Mouse (Mus musculus) kidney, postnatal 14 days (tissue): Measurements from ENCODE around the gene Kif1b.
"Not testable (repeated sequence)": the region's sequence is repeated elsewhere in the genome, so short reads cannot be mapped to it uniquely, and the experiment has no call there.

Experiments used
- DNase-seq: peaks from one replicate; pipeline ENCODE4 v3.0.0; 2022; ENCODE audit warnings: mixed read lengths

The Kif1b gene

DNA sequence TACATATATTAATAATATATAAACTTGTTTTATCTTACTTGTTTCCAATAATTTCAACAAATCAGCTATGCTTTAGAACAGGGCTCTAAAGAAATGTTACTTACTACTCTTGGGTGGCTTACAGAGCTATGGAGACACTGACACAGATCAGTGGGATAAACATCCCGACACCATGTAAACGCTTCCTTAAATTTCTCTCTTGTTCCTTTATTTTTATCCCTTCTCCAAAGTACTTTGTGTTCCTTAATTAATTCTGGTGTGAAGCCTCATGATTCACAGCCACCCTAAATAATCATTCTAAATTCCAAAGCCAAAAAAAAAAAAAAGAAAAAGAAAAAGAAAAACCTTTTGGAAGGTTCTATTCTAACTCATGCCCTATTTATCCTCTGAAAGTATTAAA, 42.6 kb downstream of the Kif1b start:
- DNase-seq, result no peak

DNA sequence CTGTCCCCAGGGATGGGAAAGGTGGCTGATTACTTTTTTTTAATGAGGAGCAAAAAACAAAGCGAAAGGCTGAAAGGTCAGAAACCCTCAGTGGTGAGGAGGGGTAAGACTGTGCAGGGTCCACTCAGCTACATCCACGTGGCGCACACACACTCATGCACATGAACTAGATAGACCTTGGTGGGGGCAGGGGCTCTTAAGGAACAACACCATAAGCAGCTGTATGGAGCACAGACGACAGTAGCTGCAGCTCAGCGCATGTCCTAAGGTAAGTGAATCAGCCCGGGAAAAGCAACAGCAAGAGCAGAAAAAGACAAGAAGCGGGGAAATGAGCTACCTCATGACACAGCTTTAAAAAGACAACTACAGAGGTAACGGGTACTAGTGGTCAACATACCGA, 44.3 kb downstream of the Kif1b start:
- no peak for DNase-seq

DNA sequence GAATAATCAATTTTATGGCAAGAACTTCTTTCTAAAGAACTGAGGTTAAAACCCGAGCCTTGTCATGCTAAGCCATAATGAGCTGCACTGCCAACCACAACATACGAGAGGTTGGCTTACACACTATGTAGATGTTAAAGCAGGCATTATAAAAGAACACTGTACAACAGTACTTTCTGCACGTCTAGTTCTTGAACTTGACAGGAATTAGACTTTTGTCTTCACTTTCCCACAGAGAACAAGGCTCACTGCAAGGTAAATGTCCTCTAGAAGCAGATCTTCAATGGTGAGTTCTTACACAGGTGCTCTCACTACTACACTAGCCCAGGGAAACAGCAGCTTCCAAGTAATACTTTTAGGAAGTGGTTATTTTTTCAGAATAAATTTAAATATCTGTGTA, 46.0 kb downstream of the Kif1b start:
- no peak for DNase-seq

DNA sequence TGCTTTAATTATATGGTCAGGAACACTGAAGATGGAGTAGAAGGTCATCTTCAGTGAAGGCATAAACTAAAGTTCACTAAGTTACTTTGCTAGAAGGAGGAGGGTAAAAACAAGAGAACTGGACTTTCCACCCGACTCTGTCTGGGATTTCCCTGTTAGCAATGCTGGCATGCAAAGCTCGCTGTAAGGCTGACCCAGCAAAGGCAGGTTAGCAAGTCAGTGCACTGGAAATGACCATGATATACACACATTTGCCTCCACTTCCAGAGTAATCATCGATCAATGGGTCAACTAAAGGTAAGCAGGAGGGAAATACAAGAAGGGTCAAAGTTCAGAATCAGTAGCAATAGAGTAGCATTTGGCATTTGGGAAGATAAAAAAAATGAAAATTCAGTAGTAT, 46.6 kb downstream of the Kif1b start:
- DNase-seq, result peak; percentile 52

DNA sequence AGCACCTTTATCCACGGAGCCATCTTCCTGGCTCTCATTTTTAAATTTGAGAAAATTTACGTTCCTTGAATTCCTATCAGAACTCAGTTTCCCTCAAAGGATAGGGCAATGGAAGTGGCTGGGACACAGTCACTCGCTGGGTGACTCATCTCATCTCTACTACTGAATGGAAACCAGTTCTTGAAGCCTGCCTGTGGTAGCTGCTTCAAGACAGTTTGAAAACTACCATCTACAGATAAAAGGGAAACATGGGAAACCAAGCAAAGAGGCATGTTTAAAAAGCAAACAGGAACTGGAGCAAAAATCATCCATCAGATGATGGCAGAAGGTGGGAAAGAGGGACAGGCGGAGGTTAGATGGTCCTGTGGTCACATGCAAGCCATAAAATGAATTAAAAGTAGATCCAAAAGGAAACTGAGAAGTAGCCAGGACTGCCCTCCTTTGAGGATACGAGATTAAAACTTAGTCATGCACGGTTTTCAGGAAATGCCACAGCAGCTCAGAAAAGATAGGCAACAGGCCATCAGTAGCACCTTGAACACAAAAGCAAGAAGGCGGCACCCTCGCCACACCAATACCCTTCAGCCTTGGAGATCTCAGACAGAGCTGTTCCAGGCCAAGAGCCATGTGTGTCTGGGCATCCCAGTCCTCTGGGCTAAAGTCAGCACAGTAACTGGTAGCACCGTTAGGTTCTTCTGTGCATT, 48.0 kb downstream of the Kif1b start:
- DNase-seq, result no peak

DNA sequence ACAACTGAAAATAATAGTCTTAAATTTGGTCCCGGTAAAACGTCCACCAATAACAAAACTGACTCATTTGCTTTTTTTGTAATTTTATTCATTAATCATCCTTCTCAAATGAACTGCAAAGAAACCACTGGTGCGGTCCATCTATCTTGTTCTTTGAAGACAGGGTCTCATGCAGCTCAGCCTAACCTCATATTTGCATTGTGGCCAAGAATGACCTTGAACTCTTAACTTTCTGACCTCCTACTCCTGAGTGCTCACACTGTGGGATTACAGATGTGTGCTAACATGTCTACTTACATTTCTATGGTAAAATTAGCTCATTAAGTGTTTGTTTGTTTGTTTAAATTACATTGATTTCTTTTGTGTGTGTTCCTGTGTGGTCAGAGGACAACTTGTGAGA, 48.6 kb downstream of the Kif1b start:
- no peak for DNase-seq

DNA sequence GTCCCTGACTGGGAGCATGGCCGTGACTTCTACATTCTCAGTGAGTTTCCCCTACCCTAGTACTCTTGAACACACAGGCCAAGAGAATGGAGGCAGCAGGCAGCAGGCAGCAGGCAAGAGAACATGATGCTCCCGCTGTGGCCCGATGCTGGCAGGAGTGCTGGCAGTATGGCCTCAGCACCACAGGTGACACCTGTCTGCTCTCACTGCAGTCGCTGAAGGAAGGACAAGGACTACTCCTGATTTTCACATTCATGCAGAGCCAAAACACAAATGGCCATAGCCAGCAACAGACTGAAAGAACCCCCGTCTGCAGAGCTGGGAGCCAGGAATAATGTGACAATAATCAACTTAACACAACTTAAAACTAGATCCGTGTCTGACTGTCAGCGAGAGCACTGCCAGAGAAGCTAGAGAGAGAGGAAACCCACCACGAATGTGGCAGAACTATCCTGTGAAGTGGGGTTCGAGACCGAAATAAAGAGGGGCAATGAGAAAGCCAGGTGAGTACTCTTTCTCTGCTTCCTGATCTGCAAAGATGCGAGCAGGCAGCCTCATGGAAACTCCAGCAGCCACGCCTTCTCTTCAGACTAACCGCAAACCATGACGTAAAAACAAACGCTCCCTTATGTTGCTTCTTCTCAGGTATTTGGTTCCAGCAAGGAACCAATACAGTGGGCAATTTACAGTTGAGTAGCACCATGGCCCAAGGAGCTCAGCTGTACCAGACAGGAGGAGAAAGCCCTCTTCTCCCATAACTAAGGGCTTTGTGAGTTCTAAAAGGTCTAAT, 50.8 kb downstream of the Kif1b start:
- DNase-seq, result no peak

DNA sequence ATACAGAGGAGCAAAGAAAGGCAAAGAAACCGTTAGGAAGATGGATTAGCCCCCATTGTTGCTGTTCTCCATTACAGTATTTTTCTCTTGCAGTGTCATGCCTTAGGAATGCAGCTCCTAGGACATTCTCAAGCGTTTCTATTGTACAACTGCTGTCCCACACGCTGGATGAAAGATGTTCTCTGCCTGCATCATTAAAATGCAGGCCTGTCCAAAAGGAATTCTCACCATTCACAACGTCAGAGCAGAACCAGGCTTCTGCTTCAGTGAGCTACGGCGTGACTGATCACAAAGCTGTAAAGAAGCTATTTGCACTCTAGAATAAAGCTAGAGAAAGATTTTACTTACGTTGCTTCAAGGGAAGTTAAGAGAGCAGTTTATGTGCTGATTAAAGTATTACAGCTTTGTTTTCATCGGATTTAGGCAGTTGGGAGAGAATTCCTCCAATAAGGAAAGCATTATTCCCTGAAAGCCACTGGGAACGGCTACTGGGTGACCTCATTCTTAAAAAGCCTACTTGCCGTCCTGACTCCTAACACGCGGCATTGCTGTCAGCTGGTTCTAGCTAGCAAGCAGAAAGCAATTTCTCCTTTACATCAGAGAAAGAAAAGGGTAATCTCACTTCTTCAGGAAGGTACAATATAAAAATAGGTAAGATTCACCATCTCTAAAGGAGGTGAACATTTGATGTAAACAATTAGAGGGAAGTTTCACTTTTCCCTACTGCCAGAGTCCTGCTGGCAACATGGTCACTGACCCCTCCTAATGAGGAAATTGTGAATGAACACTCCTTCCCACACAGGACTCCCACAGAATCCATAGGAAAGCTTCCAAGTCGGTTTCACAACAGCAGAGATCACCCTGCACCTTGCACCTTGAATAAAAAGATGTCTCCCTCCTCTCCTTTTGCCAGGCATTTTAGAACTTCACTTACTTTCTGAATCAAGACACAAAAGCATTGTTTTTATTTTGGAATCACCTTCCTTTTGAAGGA, 51.9 kb downstream of the Kif1b start:
- peak; percentile 8 for DNase-seq

DNA sequence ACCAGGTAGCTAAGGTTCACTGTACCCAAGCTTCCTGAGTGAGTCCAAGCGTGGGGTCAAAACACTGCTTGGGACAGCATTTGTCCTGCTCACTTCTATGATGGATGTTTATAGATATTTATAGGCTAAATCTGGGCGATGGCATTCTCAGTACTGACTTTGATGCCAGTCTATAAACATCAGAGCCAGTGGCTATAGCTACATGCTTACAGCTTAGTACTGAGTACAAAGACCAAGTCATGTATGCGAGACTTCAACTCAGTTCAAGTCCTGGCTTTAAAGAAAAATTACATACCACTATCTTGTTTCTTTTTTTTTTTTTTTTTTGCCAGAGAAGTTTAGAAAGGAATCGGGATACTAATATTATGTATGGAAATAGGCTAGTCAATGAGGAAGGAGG, 52.7 kb downstream of the Kif1b start:
- DNase-seq, result no peak

DNA sequence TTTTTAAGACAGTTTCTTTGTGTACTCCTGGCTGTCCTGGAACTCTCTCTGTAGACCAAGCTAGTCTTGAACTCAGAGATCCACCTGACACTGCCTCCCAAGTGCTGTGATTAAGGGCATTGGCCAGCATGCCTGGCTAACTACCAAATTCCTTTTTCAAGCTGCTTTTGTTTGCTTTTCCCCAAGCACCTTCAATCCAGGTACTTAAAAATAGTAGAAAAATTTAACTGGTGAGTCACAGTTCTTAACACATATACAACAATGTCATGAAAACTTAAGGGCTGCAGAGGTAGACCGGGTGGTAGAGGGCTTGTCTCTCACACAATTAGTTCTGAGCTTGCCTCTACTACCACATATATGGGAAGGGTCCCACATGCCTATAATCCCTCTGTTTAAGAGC, 58.2 kb downstream of the Kif1b start:
- DNase-seq, result no peak

DNA sequence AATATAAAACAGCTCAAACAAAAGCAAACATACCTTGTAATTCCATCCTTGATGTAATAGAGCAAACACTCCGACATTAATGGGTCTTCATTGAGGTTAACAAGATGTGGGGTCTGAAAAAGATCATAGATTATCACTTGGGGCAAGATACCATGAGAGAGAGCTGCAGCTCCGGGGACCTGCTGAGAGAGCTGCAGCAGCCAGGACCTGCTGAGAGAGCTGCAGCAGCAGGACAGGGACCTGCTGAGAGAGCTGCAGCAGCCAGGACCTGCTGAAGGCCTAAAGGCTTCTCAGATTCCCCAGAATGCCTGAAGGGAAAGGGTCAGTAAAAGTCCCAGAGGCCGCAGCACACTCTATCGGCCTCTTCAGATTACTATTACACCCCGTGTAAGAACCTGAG, 59.7 kb downstream of the Kif1b start:
- no peak for DNase-seq

DNA sequence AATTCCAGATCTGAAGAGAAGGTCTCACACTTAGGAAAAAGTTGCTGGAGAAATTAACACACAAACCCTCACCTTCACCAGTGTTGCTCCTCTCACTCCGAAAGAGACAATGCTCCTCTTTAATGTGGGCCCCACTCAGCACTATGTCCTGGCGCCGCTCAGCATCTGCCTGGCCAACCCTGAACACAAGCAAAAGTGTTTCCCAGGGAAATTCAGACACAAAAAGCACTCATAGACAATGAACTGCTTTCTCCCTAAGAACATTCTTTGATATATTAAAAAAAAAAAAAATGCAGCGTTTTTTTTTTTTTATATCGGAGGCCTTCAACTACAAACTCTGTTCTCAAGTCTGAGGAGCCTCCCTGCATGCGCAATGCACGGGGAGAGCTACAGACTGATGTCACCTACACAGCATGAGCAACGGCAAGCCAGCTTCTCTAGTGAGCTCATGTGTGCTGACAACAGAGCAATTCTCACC, 60.3 kb downstream of the Kif1b start:
- DNase-seq, result no peak

DNA sequence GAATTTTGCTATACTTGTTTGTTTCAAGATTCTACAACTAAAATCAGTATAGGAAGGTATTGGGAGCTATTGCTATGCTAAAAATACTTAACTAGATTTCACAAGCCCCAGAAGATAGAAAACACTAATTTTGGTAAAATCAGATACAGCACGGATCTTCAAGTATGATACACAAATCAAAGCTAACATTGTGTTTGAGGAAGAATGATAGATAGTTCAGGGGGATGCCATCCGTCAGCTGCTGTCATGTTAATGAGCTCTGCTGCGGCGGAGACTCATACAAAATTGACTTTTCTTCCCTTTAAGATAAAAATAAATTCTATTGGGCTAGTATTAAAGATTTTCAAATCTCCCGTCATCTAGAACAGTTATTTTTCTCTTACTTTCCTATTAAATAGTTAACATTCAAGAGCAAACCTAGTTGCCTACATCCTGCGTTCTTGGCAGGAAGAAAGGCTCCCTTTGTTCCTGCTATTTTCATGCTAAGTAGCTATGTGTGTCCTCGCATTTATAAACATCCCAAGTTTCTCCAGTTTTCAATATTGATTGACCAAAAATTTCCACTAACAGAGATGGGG, 60.8 kb downstream of the Kif1b start:
- DNase-seq, result no peak

DNA sequence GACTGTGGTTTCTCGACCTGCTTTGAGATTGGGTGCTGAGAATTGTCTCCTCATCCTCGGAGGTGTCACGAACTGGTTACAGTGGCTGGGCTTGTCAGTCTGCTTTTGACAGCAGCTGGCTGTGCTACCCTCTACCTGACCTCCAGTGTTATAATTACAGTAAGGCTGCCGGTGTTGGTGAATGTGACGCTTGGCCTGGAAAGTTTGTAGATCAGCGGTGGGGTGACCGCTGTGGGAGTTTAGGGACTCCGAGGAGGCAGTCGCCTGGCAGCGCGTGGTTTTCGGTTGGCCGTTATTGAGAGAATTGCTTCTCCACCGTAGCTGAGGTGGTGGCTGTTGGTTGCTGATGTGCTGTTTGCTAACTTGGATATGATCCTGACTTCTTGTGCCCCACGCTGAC, 70.5 kb downstream of the Kif1b start:
- no peak for DNase-seq

DNA sequence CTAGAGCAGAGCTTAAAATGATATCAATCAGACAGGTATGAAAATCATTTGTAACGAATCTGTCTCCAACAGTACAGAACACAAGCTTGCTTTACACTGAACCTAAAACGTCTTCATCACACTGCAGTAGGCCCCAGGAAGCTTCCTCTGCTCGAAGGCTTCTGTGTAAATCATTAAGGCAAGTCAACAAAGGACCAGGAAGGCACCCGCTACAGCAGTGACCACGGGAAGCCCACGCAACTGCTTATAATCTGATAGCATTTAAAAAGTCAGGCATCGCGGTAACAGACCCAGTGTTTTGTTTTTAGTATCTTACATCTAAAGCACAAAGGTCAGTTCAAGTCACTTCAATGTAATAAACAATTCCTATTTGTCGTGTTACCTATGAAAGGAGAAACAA, 73.6 kb downstream of the Kif1b start:
- peak; percentile 38 for DNase-seq

DNA sequence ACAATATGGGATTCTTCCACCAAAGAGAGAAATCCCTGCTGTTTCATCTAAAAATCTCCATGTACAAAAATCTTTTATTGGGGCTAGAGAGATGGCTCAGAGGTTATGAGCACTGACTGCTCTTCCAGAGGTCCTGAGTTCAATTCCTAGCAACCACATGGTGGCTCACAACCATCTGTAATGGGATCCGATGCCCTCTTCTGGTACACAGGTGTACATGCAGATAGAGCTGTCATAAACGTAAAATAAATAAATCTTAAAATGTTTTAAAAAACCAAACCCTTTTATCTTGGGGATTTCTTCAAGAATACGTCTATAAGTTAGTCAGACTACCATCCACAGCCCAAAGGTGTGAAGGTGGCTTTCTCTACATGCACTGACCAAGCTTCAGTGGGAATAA, 78.8 kb downstream of the Kif1b start:
- DNase-seq, result not testable (repeated sequence)

DNA sequence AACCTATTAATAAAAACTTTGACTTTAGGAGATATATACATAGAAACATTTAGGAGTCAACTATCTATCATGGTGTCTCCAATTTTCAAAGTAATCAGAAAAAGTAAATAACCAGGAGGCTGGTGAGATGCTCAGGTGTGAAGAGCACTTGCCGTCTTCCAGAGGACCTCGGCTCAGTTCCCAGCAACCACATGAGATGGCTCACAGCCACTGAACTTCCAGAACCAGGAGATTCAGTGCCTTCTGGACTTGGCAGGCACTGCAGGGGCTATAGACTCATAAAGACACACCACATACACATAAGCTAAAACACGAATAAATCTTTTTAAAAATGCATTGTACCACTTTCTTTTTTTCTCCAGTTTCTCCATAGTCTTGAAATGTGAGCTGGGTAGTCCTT, 79.2 kb downstream of the Kif1b start:
- no peak for DNase-seq

DNA sequence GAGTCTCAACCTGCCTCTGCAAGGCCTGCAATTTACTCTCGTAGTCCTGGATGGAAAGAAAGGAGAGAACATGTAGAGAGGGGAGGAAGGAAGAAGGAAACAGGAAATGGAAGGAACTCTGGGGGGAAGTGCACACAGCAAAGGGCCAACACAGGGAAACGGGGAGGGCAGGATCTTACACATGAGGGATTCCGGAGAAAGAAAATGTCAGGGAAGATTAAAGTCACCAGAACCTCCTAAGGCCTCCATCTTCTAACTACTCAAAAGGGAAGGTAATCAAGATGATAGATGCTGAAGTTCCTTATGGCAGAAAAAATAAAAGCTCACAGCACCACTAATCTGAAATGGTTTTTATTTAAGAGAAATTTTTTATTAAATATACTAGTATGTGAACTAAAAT, 81.2 kb downstream of the Kif1b start:
- DNase-seq, result no peak

DNA sequence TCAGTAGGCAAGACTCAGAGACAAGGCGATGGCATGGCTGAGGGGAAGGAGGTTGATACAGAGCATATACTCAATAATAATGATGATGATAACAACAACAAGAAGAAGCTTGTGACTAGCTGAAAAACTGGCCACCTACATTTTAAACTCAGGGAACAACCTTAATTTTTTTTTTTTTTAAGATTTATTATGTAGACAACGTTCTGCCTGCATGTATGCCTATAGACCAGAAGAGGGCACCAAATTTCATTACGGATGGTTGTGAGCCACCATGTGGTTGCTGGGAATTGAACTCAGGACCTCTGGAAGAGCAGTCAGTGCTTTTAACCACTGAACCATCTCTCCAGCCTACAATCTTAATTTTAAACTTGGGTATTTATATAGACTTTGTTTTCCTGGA, 84.0 kb downstream of the Kif1b start:
- no peak for DNase-seq

DNA sequence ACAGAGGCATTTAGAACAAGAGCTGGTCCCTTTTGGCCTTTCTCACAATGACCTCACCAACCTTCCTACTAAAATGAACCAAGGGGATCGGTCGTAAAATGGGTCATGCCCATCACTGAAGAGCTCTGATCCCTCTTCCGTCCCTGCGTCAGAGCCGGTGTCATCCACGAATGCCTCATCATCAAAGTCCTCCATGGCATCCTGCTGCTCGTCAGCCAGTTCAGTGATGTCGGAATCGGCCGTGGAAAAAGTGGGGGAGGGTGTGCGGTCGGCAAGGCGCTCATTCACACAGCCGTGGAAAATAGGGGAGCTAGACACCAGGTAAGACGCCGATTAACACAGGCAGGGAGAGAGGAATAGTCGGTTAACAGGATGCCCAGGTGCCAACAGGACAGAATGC, 87.0 kb downstream of the Kif1b start:
- no peak for DNase-seq

DNA sequence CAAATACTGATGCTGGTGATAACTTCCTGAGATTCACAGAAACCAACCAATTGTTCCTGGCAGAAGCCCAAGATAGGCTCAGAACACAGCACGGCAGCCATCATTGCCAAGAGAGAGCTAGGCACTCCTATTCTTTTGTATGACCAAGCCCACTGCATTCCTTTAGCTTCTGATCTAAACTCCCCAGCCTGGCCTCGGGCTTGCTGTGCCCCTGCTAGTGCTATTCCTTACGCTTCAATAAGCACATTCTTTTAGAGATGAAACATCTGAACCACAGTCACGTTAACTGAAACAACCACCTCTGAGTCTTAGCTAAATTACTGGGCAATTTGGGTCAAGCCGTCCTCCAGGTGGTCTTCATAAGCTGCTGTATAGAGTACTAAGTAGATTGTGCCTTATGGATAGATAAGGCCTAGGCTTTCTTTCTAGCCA, 87.4 kb downstream of the Kif1b start:
- no peak for DNase-seq

DNA sequence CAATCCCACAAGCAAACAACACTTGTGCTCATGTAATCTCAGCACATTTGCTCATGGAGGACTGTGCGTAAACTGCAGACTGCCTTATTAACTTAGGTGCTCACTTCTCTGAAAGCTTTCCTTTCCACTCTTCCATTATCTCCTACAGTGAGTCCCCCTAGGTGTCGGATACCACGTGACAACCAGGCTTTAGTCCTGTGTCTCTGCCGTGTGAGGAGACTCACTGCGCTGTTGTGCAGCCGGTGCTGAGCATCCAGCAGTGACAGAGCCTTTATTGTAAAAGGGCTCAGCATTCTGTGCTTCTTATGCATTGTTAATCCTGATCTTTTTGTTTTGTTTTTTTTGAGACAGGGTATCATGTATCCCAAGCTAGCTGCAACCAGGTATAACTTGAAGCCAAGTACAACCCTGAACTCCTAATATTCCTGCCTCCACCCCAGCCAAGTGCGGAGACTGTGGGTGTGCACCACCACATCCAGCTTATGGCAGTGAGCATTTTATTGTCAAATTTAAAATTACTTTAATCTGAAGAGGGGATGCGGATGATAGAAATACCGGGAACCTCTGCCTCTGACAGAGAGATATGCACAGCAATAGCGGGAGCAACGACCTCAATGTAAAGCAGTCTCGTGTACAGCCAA, 88.0 kb downstream of the Kif1b start:
- DNase-seq, result no peak
